Mouse (Mus musculus) A20 (cell line): ENCODE data around the gene Ppp1r21.

ENCODE experiments used
- DNase-seq: peaks from one replicate; pipeline ENCODE4 v3.0.0-alpha.2; 2011; ENCODE audit warnings: low read depth, low spot score

Gene Ppp1r21

GRCm38 (mm10) chr17:88574811-88575210, 44.9 kb downstream of the Ppp1r21 start:
- DNase-seq = no peak

GRCm38 (mm10) chr17:88578522-88579242, 48.8 kb downstream of the Ppp1r21 start:
- peak; percentile 57 for DNase-seq

- DNase-seq = peak; percentile 15
These were observed 50.6 kb downstream of the Ppp1r21 start for GRCm38 (mm10) chr17:88580556-88580955.

- peak; percentile 83 for DNase-seq
These were observed 51.6 kb downstream of the Ppp1r21 start for GRCm38 (mm10) chr17:88581511-88582021.

GRCm38 (mm10) chr17:88582999-88583398, 53.1 kb downstream of the Ppp1r21 start:
- no peak for DNase-seq

GRCm38 (mm10) chr17:88583411-88583810, 53.5 kb downstream of the Ppp1r21 start:
- DNase-seq = no peak

- no peak for DNase-seq
These were observed 57.5 kb downstream of the Ppp1r21 start for GRCm38 (mm10) chr17:88587371-88587770.

GRCm38 (mm10) chr17:88588228-88588627, 58.3 kb downstream of the Ppp1r21 start:
- no peak for DNase-seq

GRCm38 (mm10) chr17:88590251-88590650, 60.3 kb downstream of the Ppp1r21 start:
- no peak for DNase-seq

GRCm38 (mm10) chr17:88595071-88595470, 65.2 kb downstream of the Ppp1r21 start:
- no peak for DNase-seq

GRCm38 (mm10) chr17:88596068-88596467, 66.2 kb downstream of the Ppp1r21 start:
- DNase-seq = no peak

GRCm38 (mm10) chr17:88596544-88597221, 66.8 kb downstream of the Ppp1r21 start:
- DNase-seq = no peak

GRCm38 (mm10) chr17:88597222-88598055, 67.5 kb downstream of the Ppp1r21 start, which contains the start of gene Ston1:
Gene Ston1, plus strand, starts transcription at chr17:88597684.
- DNase-seq = no peak

GRCm38 (mm10) chr17:88598056-88598420, 68.1 kb downstream of the Ppp1r21 start:
- no peak for DNase-seq

- DNase-seq = no peak
These were observed 68.9 kb downstream of the Ppp1r21 start for GRCm38 (mm10) chr17:88598570-88599368.

- no peak for DNase-seq
These were observed 70.6 kb downstream of the Ppp1r21 start for GRCm38 (mm10) chr17:88600492-88601026.

- no peak for DNase-seq
These were observed 74.0 kb downstream of the Ppp1r21 start for GRCm38 (mm10) chr17:88603943-88604342.

- DNase-seq = no peak
These were observed 76.1 kb downstream of the Ppp1r21 start for GRCm38 (mm10) chr17:88606056-88606455.

- DNase-seq = no peak
These were observed 79.4 kb downstream of the Ppp1r21 start for GRCm38 (mm10) chr17:88609361-88609760.

GRCm38 (mm10) chr17:88611057-88611456, 81.1 kb downstream of the Ppp1r21 start:
- no peak for DNase-seq

GRCm38 (mm10) chr17:88613172-88613571, 83.3 kb downstream of the Ppp1r21 start:
- DNase-seq = peak; percentile 23
